Mouse (Mus musculus): ENCODE data around the gene S1pr1. TPM values are rescaled to one million over a fixed set of nuclear protein-coding genes. Genes with fewer than 3 reads are reported as not detected.
A peak's percentile ranks its signal among the peaks of the same experiment; 100 is the strongest.

S1pr1 gene
- polyA plus RNA-seq, 1 experiment from 2014 or later, result 23.4 TPM

GRCm38 (mm10) chr3:115687821-115688220, 27.1 kb downstream of the S1pr1 start:
- H3K9ac ChIP-seq, result no peak overlapping the region
- WGBS, result 84% methylated on average over 2 of the region's 2 CpGs
- no peaks in the 10 kb centered on the region for H3K4me1 ChIP-seq
- H3K27ac ChIP-seq, result no peak overlapping the region
- H3K27me3 ChIP-seq, result no peaks in the 10 kb centered on the region
- H3K36me3 ChIP-seq, result no peaks in the 10 kb centered on the region
- no peak overlapping the region for H3K4me2 ChIP-seq (replicated peaks)
- ATAC-seq (ENCODE audit: low FRiP score, low read depth), result no peak
- H3K4me3 ChIP-seq, result no peak overlapping the region
- no peaks in the 10 kb centered on the region for H3K9me3 ChIP-seq

GRCm38 (mm10) chr3:115682328-115683088, 32.4 kb downstream of the S1pr1 start:
- Histone ChIP-seq H3K27me3 (no peaks in the 10 kb centered on the region), H3K9me3 (no peaks in the 10 kb centered on the region), H3K4me2 (replicated peaks) (no peak overlapping the region), H3K4me1 (no peaks in the 10 kb centered on the region), H3K27ac (no peak overlapping the region), H3K4me3 (no peak overlapping the region), H3K9ac (no peak overlapping the region), H3K36me3 (no peaks in the 10 kb centered on the region)
- no peak for ATAC-seq (ENCODE audit: low FRiP score, low read depth)
- 76% methylated on average over 14 of the region's 14 CpGs for WGBS

- 81% methylated on average over 1 of the region's 1 CpGs for WGBS
- H3K4me3 ChIP-seq, result no peak overlapping the region
- no peaks in the 10 kb centered on the region for H3K4me1 ChIP-seq
- no peaks in the 10 kb centered on the region for H3K9me3 ChIP-seq
- H3K36me3 ChIP-seq, result no peaks in the 10 kb centered on the region
- H3K27ac ChIP-seq, result no peak overlapping the region
- no peak overlapping the region for H3K9ac ChIP-seq
- ATAC-seq (ENCODE audit: low FRiP score, low read depth), result no peak
- no peaks in the 10 kb centered on the region for H3K27me3 ChIP-seq
- no peak overlapping the region for H3K4me2 ChIP-seq (replicated peaks)
These were observed 33.7 kb downstream of the S1pr1 start for GRCm38 (mm10) chr3:115681184-115681583.

- 81% methylated on average over 7 of the region's 7 CpGs for WGBS
- H3K4me3 ChIP-seq, result no peak overlapping the region
- no peaks in the 10 kb centered on the region for H3K9me3 ChIP-seq
- no peak for ATAC-seq (ENCODE audit: low FRiP score, low read depth)
- H3K27me3 ChIP-seq, result no peaks in the 10 kb centered on the region
- no peak overlapping the region for H3K4me2 ChIP-seq (replicated peaks)
- H3K27ac ChIP-seq, result no peak overlapping the region
- no peaks in the 10 kb centered on the region for H3K36me3 ChIP-seq
- H3K4me1 ChIP-seq, result no peaks in the 10 kb centered on the region
- H3K9ac ChIP-seq, result no peak overlapping the region
These were observed 35.9 kb downstream of the S1pr1 start for GRCm38 (mm10) chr3:115679022-115679421.

- ATAC-seq (ENCODE audit: low FRiP score, low read depth), result no peak
- H3K4me1 ChIP-seq, result no peaks in the 10 kb centered on the region
- no peaks in the 10 kb centered on the region for H3K27me3 ChIP-seq
- H3K4me3 ChIP-seq, result no peak overlapping the region
- no peak overlapping the region for H3K9ac ChIP-seq
- H3K27ac ChIP-seq, result no peak overlapping the region
- WGBS, result 88% methylated on average over 6 of the region's 6 CpGs
- H3K36me3 ChIP-seq, result no peaks in the 10 kb centered on the region
- H3K9me3 ChIP-seq, result no peaks in the 10 kb centered on the region
- H3K4me2 ChIP-seq (replicated peaks), result no peak overlapping the region
These were observed 39.0 kb downstream of the S1pr1 start for GRCm38 (mm10) chr3:115675546-115676535.

- ATAC-seq (ENCODE audit: low FRiP score, low read depth), result no peak
- WGBS, result 87% methylated on average over 5 of the region's 5 CpGs
- Histone ChIP-seq H3K9me3 (no peaks in the 10 kb centered on the region), H3K36me3 (no peaks in the 10 kb centered on the region), H3K27ac (no peak overlapping the region), H3K4me1 (no peaks in the 10 kb centered on the region), H3K4me2 (replicated peaks) (no peak overlapping the region), H3K9ac (no peak overlapping the region), H3K27me3 (no peaks in the 10 kb centered on the region), H3K4me3 (no peak overlapping the region)
These were observed 40.2 kb downstream of the S1pr1 start for GRCm38 (mm10) chr3:115674665-115675064.

- Histone ChIP-seq H3K27ac (no peak overlapping the region; the same call in 1 of the 2 replicates), H3K4me1 (no peaks in the 10 kb centered on the region), H3K4me2 (replicated peaks) (0 out of 2 replicates have a peak overlapping the region, but pooled peaks have one; percentile 7), H3K9ac (no peak overlapping the region), H3K36me3 (no peaks in the 10 kb centered on the region), H3K27me3 (no peaks in the 10 kb centered on the region), H3K9me3 (no peaks in the 10 kb centered on the region), H3K4me3 (no peak overlapping the region)
- WGBS, result 56% methylated on average over 13 of the region's 13 CpGs
- no peak for ATAC-seq (ENCODE audit: low FRiP score, low read depth)
These were observed 41.2 kb downstream of the S1pr1 start for GRCm38 (mm10) chr3:115673663-115674157.

- no peaks in the 10 kb centered on the region for H3K27me3 ChIP-seq
- no peak overlapping the region for H3K4me3 ChIP-seq
- WGBS, result 72% methylated on average over 9 of the region's 9 CpGs
- H3K9ac ChIP-seq, result no peak overlapping the region
- no peak for ATAC-seq (ENCODE audit: low FRiP score, low read depth)
- H3K4me2 ChIP-seq (replicated peaks), result 0 out of 2 replicates have a peak overlapping the region, but pooled peaks have one; percentile 7
- H3K4me1 ChIP-seq, result no peaks in the 10 kb centered on the region
- H3K9me3 ChIP-seq, result no peaks in the 10 kb centered on the region
- no peak overlapping the region for H3K27ac ChIP-seq
- H3K36me3 ChIP-seq, result no peaks in the 10 kb centered on the region
These were observed 41.8 kb downstream of the S1pr1 start for GRCm38 (mm10) chr3:115672965-115673662.

- Histone ChIP-seq H3K27me3 (no peaks in the 10 kb centered on the region), H3K27ac (no peak overlapping the region), H3K4me2 (replicated peaks) (no peak overlapping the region), H3K4me3 (no peak overlapping the region), H3K9me3 (no peaks in the 10 kb centered on the region), H3K9ac (no peak overlapping the region), H3K4me1 (no peaks in the 10 kb centered on the region), H3K36me3 (no peaks in the 10 kb centered on the region)
- ATAC-seq (ENCODE audit: low FRiP score, low read depth), result no peak
- WGBS, result 70% methylated on average over 1 of the region's 1 CpGs
These were observed 45.6 kb downstream of the S1pr1 start for GRCm38 (mm10) chr3:115669230-115669629.

- H3K9ac ChIP-seq, result no peak overlapping the region
- no peak overlapping the region for H3K27ac ChIP-seq
- no peak overlapping the region for H3K4me2 ChIP-seq (replicated peaks)
- H3K4me1 ChIP-seq, result 0 out of 2 replicates have a peak, but pooled peaks cover 2% of the 10 kb centered on the region
- no peaks in the 10 kb centered on the region for H3K27me3 ChIP-seq
- H3K4me3 ChIP-seq, result no peak overlapping the region
- H3K36me3 ChIP-seq, result no peaks in the 10 kb centered on the region
- ATAC-seq (ENCODE audit: low FRiP score, low read depth), result peak; percentile 51; the same call in 1 of the 2 replicates
- 60% methylated on average over 2 of the region's 2 CpGs for WGBS
- no peaks in the 10 kb centered on the region for H3K9me3 ChIP-seq
These were observed 47.7 kb downstream of the S1pr1 start for GRCm38 (mm10) chr3:115667182-115667581.

GRCm38 (mm10) chr3:115666547-115666946, 48.3 kb downstream of the S1pr1 start:
- H3K36me3 ChIP-seq, result no peaks in the 10 kb centered on the region
- H3K4me3 ChIP-seq, result no peak overlapping the region
- no peaks in the 10 kb centered on the region for H3K27me3 ChIP-seq
- 62% methylated on average over 8 of the region's 8 CpGs for WGBS
- H3K9me3 ChIP-seq, result no peaks in the 10 kb centered on the region
- H3K9ac ChIP-seq, result no peak overlapping the region
- no peak overlapping the region for H3K27ac ChIP-seq
- ATAC-seq (ENCODE audit: low FRiP score, low read depth), result no peak
- no peak overlapping the region for H3K4me2 ChIP-seq (replicated peaks)
- H3K4me1 ChIP-seq, result 0 out of 2 replicates have a peak, but pooled peaks cover 5% of the 10 kb centered on the region

All from limb, embryonic 13.5 days (tissue).